Mouse (Mus musculus) adipocyte (in vitro differentiated cells): ENCODE measurements around the gene Lhfpl1.
"Not testable (repeated sequence)": the region's sequence is repeated elsewhere in the genome, so short reads cannot be mapped to it uniquely, and the experiment has no call there.

Experiments used
- DNase-seq: peaks from one replicate; pipeline ENCODE4 v3.0.0-alpha.2; 2016; ENCODE audit warnings: low spot score

The Lhfpl1 gene

DNA sequence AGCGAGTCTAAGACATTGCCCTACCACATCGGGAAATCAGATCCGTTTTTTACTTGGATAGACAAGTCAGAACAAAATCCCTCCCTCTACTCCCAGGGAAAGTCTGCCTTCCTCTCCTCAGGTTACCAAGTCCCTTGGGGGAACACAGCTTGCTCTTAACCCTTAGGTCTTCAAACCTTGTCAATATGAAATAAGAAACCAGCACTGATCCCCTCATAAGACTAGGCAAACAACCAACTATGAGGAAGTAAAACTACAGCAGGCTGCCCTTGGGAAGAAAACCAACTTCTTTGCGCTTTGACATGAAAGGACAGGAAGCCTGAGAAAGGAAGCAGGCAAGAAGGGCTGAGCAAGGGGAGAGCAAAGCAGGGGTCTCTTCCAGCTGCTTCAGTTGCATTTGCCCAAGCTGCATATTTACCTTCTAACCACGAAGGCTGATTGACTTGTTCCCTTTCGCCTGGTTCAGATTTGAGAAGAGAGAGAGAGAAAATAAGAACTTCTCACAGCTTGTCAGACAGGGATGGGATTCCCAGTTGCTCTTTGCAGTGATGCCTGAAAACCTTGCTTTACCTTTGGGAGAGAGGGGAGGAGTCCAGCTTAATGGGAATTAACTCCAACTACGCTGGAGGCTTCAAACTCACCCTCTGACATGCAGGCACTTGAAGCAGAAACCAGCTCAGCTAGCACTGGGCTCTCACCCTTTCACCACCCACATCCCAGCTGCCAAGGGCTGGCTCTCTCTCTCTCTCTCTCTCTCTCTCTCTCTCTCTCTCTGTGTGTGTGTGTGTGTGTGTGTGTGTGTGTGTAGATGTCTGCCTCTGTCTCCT, at the start of gene Lhfpl1:
TSS of gene Lhfpl1 (minus strand) at position 713 of the 827 bp plus-strand sequence.
- no peak for DNase-seq

DNA sequence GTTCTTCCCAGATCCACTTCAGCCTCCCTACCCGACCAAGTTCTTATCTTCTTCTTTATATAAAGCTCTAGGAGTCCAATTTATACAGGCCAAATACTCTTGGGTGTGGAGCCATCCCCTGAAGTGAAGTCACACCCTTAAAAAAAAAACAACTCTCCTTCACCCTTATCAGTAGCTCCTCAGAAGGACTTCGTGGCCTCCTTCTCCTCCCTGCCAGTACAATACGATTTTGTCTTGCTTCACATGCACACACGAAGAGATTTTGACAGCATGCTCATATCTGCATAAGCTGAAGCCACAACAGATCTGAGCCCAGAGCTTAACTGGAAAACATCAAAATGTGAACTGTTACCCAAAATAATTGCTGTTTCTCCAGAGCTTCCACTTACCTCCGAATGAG, 22.9 kb upstream of the Lhfpl1 start:
- DNase-seq, result no peak

DNA sequence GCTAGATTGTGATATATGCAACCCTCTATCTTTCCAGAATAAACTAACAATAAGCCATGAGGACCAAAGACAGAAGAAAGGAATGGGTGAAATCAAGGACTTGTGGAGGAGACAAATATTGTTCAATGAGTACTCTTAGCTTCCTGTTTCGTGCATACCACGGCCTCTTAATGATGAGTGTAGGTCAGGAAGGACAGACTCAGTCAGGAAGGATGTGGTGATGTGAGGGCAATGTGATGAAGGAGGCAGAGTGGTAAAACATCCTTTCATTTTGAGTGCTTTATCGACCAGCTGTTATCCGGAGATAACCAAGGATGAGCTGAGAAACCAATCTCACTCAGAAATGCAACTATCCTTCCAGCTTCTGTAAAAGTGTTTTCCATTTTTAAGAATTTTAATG, 13.6 kb upstream of the Lhfpl1 start:
- DNase-seq, result no peak

DNA sequence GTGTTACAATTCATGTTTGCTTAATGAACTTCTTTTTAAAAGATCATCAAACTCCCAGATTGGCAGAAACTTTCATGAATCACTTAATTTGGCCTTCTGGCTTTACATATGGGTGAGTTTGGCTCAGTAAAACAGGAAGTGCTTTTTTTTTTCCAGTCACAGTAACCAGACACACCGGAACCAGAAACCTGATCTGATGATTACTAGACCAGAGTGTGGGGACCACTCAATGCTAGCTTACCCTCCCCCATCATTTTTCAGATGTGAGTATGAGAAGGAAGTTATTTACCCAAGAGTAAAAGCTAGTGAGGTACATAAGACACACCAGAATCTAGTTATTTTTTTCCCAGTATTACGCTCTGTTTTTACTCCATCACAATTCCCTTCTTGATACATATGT, 6.5 kb downstream of the Lhfpl1 start:
- DNase-seq, result no peak

DNA sequence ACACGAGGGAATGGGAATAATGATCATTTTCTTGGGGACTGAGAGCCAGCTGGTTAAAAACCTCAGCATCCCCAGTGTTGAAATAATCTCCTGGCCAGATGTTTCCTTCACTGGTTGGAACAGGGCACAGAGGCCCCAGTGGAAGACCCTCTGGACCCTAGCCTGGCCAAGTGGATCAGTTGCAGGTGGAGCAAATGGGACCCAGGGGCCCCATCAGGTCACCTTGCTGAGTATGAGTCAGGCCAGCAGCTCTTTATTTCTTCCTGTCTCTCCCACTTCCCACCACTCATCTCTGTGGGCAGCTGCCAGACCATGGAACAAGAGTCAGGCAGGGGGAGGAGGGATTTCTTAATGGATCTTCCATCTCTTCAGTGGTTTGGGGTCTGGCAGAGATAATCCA, 12.7 kb downstream of the Lhfpl1 start:
- DNase-seq, result no peak

DNA sequence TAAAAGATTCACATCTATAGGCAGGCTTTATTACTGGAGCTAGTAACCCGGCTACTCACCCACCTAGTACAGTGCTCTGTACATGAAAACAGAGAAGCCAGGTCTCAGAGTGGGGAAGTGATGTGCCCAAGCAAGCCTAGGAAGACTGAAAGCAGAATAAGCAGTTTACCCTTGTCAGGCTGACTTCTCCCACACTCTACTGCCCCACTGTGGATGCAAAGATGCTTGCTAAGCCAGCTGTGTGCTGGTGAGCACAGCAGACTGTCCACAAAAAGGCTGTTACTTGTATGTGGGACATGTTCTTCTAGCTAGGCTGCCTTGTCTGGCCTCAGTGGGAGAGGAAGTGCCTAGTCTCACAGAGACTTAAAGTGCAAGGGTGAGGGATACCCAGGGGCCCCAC, 40.3 kb downstream of the Lhfpl1 start:
- no peak for DNase-seq

DNA sequence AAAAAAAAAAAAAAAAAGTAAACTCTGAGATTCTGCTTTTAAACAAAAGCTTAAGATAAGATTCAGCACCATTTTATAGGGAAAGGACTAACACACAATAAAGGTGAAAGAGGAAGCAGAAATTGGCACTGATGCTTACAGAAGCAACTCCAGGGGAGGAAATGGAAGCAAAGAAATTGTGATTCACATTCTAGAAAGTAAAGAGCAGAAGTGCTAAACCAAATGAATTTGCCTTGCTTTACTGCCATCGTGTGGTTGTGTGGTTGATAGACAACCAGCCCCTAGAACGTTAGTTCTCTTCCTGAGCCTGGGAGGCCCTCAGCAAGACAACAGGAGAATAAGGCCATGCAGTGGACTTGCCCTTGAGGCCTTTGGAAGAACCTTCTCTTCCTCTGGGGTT, 41.7 kb downstream of the Lhfpl1 start:
- DNase-seq, result peak; percentile 23

DNA sequence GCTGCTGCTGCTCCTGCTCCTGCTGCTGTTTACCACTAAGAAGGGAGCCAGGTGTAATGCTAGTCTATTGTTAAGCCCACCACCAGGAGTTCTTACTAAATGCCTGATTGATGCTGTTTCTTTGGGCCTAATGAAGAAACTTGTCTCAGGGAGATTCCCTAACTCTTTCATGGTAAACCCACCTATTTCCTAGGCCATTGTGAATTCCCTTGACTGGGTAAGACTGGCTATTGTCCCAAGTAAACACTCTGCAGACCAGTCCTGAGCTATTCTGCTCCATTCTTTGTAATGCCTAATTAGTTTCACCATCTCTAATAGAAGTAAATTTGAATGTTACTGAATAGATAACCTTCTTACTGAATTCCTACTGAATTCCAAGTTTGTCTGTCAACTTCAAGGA, 48.7 kb downstream of the Lhfpl1 start:
- not testable (repeated sequence) for DNase-seq

DNA sequence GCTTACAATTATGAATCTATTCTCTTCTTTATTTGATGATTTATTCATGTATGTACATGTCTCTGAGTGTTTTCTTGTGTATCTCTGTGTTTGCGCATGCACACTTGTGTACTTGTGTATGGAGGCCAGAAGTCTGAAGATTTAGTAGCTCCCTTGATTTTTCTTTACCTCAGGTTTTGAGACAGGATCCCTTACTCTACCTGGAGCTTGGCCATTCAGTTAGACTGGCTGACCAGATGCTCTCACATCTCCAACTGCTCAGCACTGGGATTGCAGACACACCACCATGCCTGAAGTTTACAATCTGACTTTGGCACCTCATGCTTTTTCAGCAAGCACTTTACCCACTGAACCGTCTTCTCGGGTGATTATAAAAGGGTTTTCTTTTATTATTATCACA, 76.7 kb downstream of the Lhfpl1 start:
- DNase-seq, result no peak

DNA sequence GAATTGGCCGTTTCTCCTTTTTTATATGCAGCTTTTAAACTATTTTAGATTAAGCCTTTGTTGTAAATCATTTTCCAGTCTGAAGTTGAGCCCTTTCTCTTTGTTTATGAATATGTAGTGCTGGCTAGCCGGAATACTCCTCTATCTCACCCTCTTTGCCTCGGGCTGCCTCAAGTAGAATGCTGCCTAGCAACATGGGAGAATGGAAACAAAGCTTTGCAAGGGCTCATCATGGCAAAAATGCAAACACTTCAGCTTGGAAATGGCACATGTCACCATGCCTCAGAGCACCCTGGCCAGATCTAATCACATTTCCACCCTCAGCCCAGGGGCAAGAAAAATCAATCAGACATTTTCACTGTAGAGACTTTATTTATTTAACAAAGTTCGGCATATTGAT, 77.1 kb downstream of the Lhfpl1 start:
- DNase-seq, result no peak

DNA sequence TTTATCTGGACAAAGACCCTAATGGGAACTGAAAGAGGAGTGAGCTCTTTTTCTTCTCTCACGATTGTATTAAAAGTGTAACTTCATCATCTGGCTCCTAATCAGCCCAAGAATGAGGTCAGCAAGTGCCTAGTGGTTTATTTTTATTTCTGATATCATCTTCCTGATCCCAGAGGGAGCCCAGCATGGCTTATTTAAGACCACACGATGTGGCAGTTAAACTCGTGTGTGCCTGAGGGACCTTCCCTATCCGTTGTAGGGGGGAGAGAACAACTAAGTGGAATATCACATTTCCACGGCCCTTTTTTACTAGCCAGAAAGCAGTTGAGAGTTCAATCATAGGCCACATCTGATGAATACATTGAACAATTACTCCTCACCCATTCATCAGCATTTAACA, 87.1 kb downstream of the Lhfpl1 start:
- DNase-seq, result no peak
